Comparison of ENCODE assay signal across 7 mouse cellular contexts in the genomic region with DNA sequence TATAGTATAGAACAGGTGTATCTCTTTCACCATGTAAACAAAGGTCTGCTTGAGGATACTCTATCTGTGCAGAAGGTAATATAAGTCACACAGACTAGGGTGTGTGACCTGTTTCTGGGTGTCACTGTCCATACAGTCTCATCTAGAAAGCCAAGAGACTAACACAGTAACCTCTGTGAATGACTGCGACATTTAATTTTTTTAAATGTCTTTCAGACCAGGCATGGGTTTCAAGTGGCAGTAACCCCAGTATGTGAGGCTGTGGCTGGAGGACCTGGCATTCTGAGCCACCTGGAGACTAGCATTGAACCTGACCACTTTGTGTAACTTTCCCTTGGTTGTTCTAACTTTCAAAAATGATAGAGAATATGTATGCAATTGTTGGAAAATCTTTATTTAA. TPM values are rescaled to one million over a fixed set of nuclear protein-coding genes. Genes with fewer than 3 reads are reported as not detected.
DNase-seq lines count a peak whose midpoint lies in the region; ATAC-seq and TF ChIP-seq lines count a peak whose summit lies in the region.

No protein-coding gene starts in this region.

- peak overlapping the region; percentile 73 for H3K4me3 ChIP-seq in lung, embryonic 16.5 days (ENCODE audit: low read length)
- peak overlapping the region; percentile 90 for H3K4me3 ChIP-seq in forebrain, embryonic 15.5 days
- peak overlapping the region; percentile 83 for H3K4me3 ChIP-seq in liver, embryonic 11.5 days (ENCODE audit: low read depth, low read length)
- H3K4me3 ChIP-seq in stomach, postnatal 0 days (ENCODE audit: low read depth, low read length) = 0 out of 2 replicates have a peak overlapping the region, but pooled peaks have one; percentile 73

- H3K9me3 ChIP-seq in lung, embryonic 16.5 days (ENCODE audit: control insufficient read depth, low read length) = no peaks in the 10 kb centered on the region
- no peaks in the 10 kb centered on the region for H3K9me3 ChIP-seq in forebrain, embryonic 15.5 days
- no peaks in the 10 kb centered on the region for H3K9me3 ChIP-seq in liver, embryonic 11.5 days (ENCODE audit: control insufficient read depth, low read length)
- H3K9me3 ChIP-seq in stomach, postnatal 0 days (ENCODE audit: control insufficient read depth, low read length) = no peaks in the 10 kb centered on the region

- H3K4me1 ChIP-seq in lung, embryonic 16.5 days (replicated peaks; ENCODE audit: control insufficient read depth, insufficient read depth, low read length) = peaks cover 12% of the 10 kb centered on the region
- peaks cover 18% of the 10 kb centered on the region for H3K4me1 ChIP-seq in forebrain, embryonic 15.5 days
- peaks cover 7% of the 10 kb centered on the region; the same call in 1 of the 2 replicates for H3K4me1 ChIP-seq in liver, embryonic 11.5 days (replicated peaks; ENCODE audit: control insufficient read depth, insufficient read depth, low read length)
- H3K4me1 ChIP-seq in stomach, postnatal 0 days (replicated peaks; ENCODE audit: control insufficient read depth, insufficient read depth) = peaks cover 6% of the 10 kb centered on the region

- no peak for ATAC-seq in lung, embryonic 16.5 days (ENCODE audit: low read depth)
- ATAC-seq in forebrain, embryonic 15.5 days (replicated peaks) = no peak
- no peak for ATAC-seq in liver, embryonic 11.5 days (replicated peaks; ENCODE audit: low FRiP score)
- no peak for ATAC-seq in stomach, postnatal 0 days (ENCODE audit: low FRiP score, low TSS enrichment)

- intact Hi-C loops in left cerebral cortex, postnatal 36 days (cut with DNase I) = no loop called here

- H3K27ac ChIP-seq in lung, embryonic 16.5 days (ENCODE audit: low read length) = no peak overlapping the region
- no peak overlapping the region for H3K27ac ChIP-seq in forebrain, embryonic 15.5 days (replicated peaks)
- no peak overlapping the region for H3K27ac ChIP-seq in liver, embryonic 11.5 days (ENCODE audit: low read depth, low read length)
- H3K27ac ChIP-seq in stomach, postnatal 0 days (replicated peaks) = no peak overlapping the region

- TF ChIP-seq EP300 in stomach, postnatal 0 days (optimal IDR thresholded peaks at IDR 0.05) = no peak

- no peaks in the 10 kb centered on the region for H3K27me3 ChIP-seq in lung, embryonic 16.5 days (ENCODE audit: control insufficient read depth, insufficient read depth, low read depth, low read length)
- no peaks in the 10 kb centered on the region for H3K27me3 ChIP-seq in forebrain, embryonic 15.5 days
- no peaks in the 10 kb centered on the region for H3K27me3 ChIP-seq in liver, embryonic 11.5 days (replicated peaks; ENCODE audit: control insufficient read depth, insufficient read depth, low read length)
- no peaks in the 10 kb centered on the region for H3K27me3 ChIP-seq in stomach, postnatal 0 days (ENCODE audit: control insufficient read depth, insufficient read depth, low read length)

- 64% methylated on average over 1 of the region's 1 CpGs for WGBS in lung, embryonic 16.5 days
- WGBS in forebrain, embryonic 15.5 days = 90% methylated on average over 1 of the region's 1 CpGs
- 84% methylated on average over 1 of the region's 1 CpGs for WGBS in liver, embryonic 11.5 days
- WGBS in stomach, postnatal 0 days = 85% methylated on average over 1 of the region's 1 CpGs

- no peaks in the 10 kb centered on the region; the same call in 1 of the 2 replicates for H3K36me3 ChIP-seq in lung, embryonic 16.5 days (ENCODE audit: control insufficient read depth, insufficient read depth, low read length)
- H3K36me3 ChIP-seq in forebrain, embryonic 15.5 days = peaks cover 3% of the 10 kb centered on the region; the same call in 1 of the 2 replicates
- peaks cover under 1% of the 10 kb centered on the region for H3K36me3 ChIP-seq in liver, embryonic 11.5 days (ENCODE audit: control insufficient read depth, insufficient read depth, low read length)
- H3K36me3 ChIP-seq in stomach, postnatal 0 days (ENCODE audit: control insufficient read depth, insufficient read depth, low read length) = no peaks in the 10 kb centered on the region

- H3K4me2 ChIP-seq in lung, embryonic 16.5 days (ENCODE audit: low read depth, low read length) = peak overlapping the region; percentile 69
- peak overlapping the region; percentile 66 for H3K4me2 ChIP-seq in forebrain, embryonic 15.5 days (replicated peaks)
- peak overlapping the region; percentile 63 for H3K4me2 ChIP-seq in liver, embryonic 11.5 days
- peak overlapping the region; percentile 70 for H3K4me2 ChIP-seq in stomach, postnatal 0 days (replicated peaks; ENCODE audit: low read depth)

- no peak for DNase-seq in lung, postnatal 14 days
- no peak for DNase-seq in liver, embryonic 11.5 days (ENCODE audit: low spot score)
- no peak for DNase-seq in stomach, postnatal 0 days (ENCODE audit: low spot score)
- DNase-seq in frontal cortex, postnatal 25 days (ENCODE audit: low spot score in 2 of 2) = no peak
- DNase-seq in left cerebral cortex, postnatal 36 days (ENCODE audit: low spot score in 2 of 2) = no peak

- TF ChIP-seq CTCF in stomach, postnatal 0 days (IDR thresholded peaks at IDR 0.05; ENCODE audit: low read depth) = no peak

- peak overlapping the region; percentile 40; the same call in 1 of the 2 replicates for H3K9ac ChIP-seq in lung, embryonic 16.5 days (ENCODE audit: low read length)
- 0 out of 2 replicates have a peak overlapping the region, but pooled peaks have one; percentile 12 for H3K9ac ChIP-seq in forebrain, embryonic 15.5 days (replicated peaks)
- peak overlapping the region; percentile 27; the same call in 1 of the 2 replicates for H3K9ac ChIP-seq in liver, embryonic 11.5 days (ENCODE audit: low read depth, low read length)
- no peak overlapping the region for H3K9ac ChIP-seq in stomach, postnatal 0 days (ENCODE audit: low read length)

RNA-seq across cellular contexts. Expression of a gene that starts 1.2 kb away (rescaled TPM):
- 50.0 and 63.8 TPM in 2 replicates for polyA plus RNA-seq in lung, embryonic 16.5 days (2015; fragmentation: Nextera tagmentation; extraction: Ambion mirVana)
- 56.0 and 59.9 TPM in 2 replicates for polyA plus RNA-seq in forebrain, embryonic 15.5 days (2015; fragmentation: Nextera tagmentation; extraction: Ambion mirVana)
- polyA plus RNA-seq in liver, embryonic 11.5 days (2014; fragmentation: Nextera tagmentation; extraction: Ambion mirVana) = 67.6 and 72.2 TPM in 2 replicates
- polyA plus RNA-seq in stomach, postnatal 0 days (2015; fragmentation: Nextera tagmentation; extraction: Ambion mirVana) = 101 and 119 TPM in 2 replicates
- total RNA-seq in left cerebral cortex, postnatal 36 days (2021) = 10 to 100 TPM; 65.4 to 68.8 TPM
